Mouse (Mus musculus): ENCODE data around the gene Gsto1. TPM values are rescaled to one million over a fixed set of nuclear protein-coding genes. Genes with fewer than 3 reads are reported as not detected.

Gene Gsto1
- polyA plus RNA-seq, 1 experiment from 2014 or later = 249 TPM

DNA sequence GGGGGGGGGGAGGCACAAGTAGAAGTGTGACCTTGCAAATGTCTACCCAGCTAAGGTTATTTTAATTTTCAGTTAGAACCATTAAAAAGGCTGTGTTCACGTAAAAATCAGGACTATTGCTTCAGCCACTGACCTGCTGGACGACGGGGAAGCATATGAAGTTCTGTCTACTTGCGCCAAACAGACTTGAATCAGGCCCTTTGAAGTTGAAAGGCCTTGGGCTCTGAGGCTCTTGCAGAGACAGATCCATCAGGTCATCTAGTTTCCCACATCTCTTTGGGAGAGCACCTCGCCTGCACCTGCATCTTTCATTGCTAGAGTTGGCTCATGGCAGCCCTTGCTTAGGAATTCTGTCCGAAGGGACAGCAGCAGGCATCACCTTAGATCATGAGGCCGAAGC is 58.6 kb downstream of the Gsto1 start:
- Histone ChIP-seq H3K9me3 (ENCODE audit: control insufficient read depth, low read length) (no peaks in the 10 kb centered on the region), H3K4me1 (ENCODE audit: control insufficient read depth, insufficient read depth, low read length) (peaks cover 34% of the 10 kb centered on the region), H3K27me3 (ENCODE audit: control insufficient read depth, insufficient read depth, low read length) (no peaks in the 10 kb centered on the region), H3K9ac (ENCODE audit: low read length) (no peak overlapping the region), H3K4me2 (ENCODE audit: low read depth, severe bottlenecking) (no peak overlapping the region), H3K36me3 (ENCODE audit: control insufficient read depth, insufficient read depth, low read length) (no peaks in the 10 kb centered on the region), H3K4me3 (ENCODE audit: low read depth, low read length) (no peak overlapping the region), H3K27ac (replicated peaks; ENCODE audit: low read depth, low read length) (no peak overlapping the region)
- DNase-seq (ENCODE audit: low spot score) = no peak
- no peak for ATAC-seq (ENCODE audit: insufficient number of reproducible peaks, low FRiP score, low TSS enrichment, low read depth)
- WGBS = 67% methylated on average over 7 of the region's 7 CpGs

DNA sequence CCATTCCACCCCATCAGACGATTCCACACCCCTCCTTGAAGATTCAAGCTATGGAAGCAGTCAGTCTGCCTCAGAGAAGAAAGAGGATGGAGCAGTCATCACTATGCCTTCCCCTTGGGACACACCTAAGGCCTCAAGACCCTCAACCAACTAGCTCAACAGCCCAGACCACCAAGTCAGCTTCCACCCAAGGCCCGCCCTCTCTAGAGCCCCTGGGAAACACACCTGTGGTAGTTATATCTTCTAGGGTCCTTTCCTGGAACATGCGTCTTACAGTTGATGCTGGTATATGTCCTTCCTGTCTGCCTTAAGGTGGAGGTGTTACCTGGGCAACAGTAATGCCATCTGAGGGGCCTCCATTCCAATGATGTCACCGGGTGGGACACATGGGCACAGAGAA is 59.4 kb downstream of the Gsto1 start:
- ATAC-seq (ENCODE audit: insufficient number of reproducible peaks, low FRiP score, low TSS enrichment, low read depth) (no peak), DNase-seq (ENCODE audit: low spot score) (no peak)
- Histone ChIP-seq H3K27me3 (ENCODE audit: control insufficient read depth, insufficient read depth, low read length) (no peaks in the 10 kb centered on the region), H3K36me3 (ENCODE audit: control insufficient read depth, insufficient read depth, low read length) (no peaks in the 10 kb centered on the region), H3K4me2 (ENCODE audit: low read depth, severe bottlenecking) (no peak overlapping the region), H3K4me3 (ENCODE audit: low read depth, low read length) (no peak overlapping the region), H3K27ac (replicated peaks; ENCODE audit: low read depth, low read length) (no peak overlapping the region), H3K4me1 (ENCODE audit: control insufficient read depth, insufficient read depth, low read length) (peaks cover 28% of the 10 kb centered on the region), H3K9ac (ENCODE audit: low read length) (no peak overlapping the region), H3K9me3 (ENCODE audit: control insufficient read depth, low read length) (no peaks in the 10 kb centered on the region)
- 91% methylated on average over 4 of the region's 4 CpGs for WGBS

Other genes with a start within 250 kb of the Gsto1 start
- gene Col17a1, start 162.9 kb upstream of the Gsto1 start, polyA plus RNA-seq (2014; fragmentation: Nextera tagmentation; extraction: Ambion mirVana) = 2.4 and 3.3 TPM in 2 replicates
- gene Sfr1, start 123.3 kb upstream of the Gsto1 start, polyA plus RNA-seq (2014; fragmentation: Nextera tagmentation; extraction: Ambion mirVana) = 311 and 312 TPM in 2 replicates
- gene Gsto2, start 10.6 kb downstream of the Gsto1 start, polyA plus RNA-seq (2014; fragmentation: Nextera tagmentation; extraction: Ambion mirVana) = 0.78 and 1.1 TPM in 2 replicates
- 0.04 and 0.27 TPM in 2 replicates for gene Cfap43, start 64.3 kb downstream of the Gsto1 start, polyA plus RNA-seq (2014; fragmentation: Nextera tagmentation; extraction: Ambion mirVana)
- gene Itprip, start 64.3 kb downstream of the Gsto1 start, polyA plus RNA-seq (2014; fragmentation: Nextera tagmentation; extraction: Ambion mirVana) = 20.0 and 20.3 TPM in 2 replicates
- 0.09 TPM in 1 of 2 replicates, not detected in the other for gene Cfap58, start 82.7 kb downstream of the Gsto1 start, polyA plus RNA-seq (2014; fragmentation: Nextera tagmentation; extraction: Ambion mirVana)

All from limb, embryonic 11.5 days (tissue).